Mouse (Mus musculus) forebrain, embryonic 15.5 days (tissue): ENCODE results near the gene Metrn. TPM values are rescaled to one million over a fixed set of nuclear protein-coding genes. Genes with fewer than 3 reads are reported as not detected.

ENCODE experiments used
- ATAC-seq: fragments of 200-750 bp; cut with Nextera tagmentation; replicated peaks from 2 replicates; pipeline ENCODE4 v1.8.0; 2017; ENCODE audit warnings: mild to moderate bottlenecking, moderate TSS enrichment, moderate library complexity
- H3K27ac ChIP-seq: fragments of 300-500 bp; sonication (generic); replicated peaks from 2 replicates; pipeline ENCODE4 v1.5.1; 2015; ENCODE audit warnings: mild to moderate bottlenecking, inconsistent platforms
- H3K27me3 ChIP-seq: fragments of 300-500 bp; sonication (generic); 2 replicates; pipeline ENCODE4 v1.6.1; 2015; ENCODE audit warnings: inconsistent platforms
- H3K36me3 ChIP-seq: fragments of 300-500 bp; sonication (generic); 2 replicates; pipeline ENCODE4 v1.6.1; 2015; ENCODE audit warnings: mild to moderate bottlenecking, inconsistent platforms
- H3K4me1 ChIP-seq: fragments of 300-500 bp; sonication (generic); 2 replicates; pipeline ENCODE4 v1.6.1; 2015; ENCODE audit warnings: inconsistent platforms
- H3K4me2 ChIP-seq: fragments of 300-500 bp; sonication (generic); replicated peaks from 2 replicates; pipeline ENCODE4 v1.6.1; 2015; ENCODE audit warnings: mild to moderate bottlenecking, inconsistent platforms
- H3K4me3 ChIP-seq: fragments of 300-500 bp; sonication (generic); 2 replicates; pipeline ENCODE4 v1.5.1; 2015; ENCODE audit warnings: mild to moderate bottlenecking, inconsistent platforms
- H3K9ac ChIP-seq: fragments of 300-500 bp; sonication (generic); replicated peaks from 2 replicates; pipeline ENCODE4 v1.6.1; 2015; ENCODE audit warnings: mild to moderate bottlenecking, inconsistent platforms
- H3K9me3 ChIP-seq: fragments of 300-500 bp; sonication (generic); 2 replicates; pipeline ENCODE4 v1.6.1; 2016; ENCODE audit warnings: inconsistent platforms
- WGBS: fragments of 180-500 bp; shearing (Covaris S2); methylation state at CpG from one replicate; pipeline ENCODE4 v1.1.7; 2015; ENCODE audit warnings: mixed read lengths; 5-methylcytosine and 5-hydroxymethylcytosine counted together
- polyA plus RNA-seq: library from polyadenylated mRNA; unstranded; fragments of >200 nt; fragmentation: Nextera tagmentation; extraction: Ambion mirVana; gene quantifications from 2 replicates; pipeline ENCODE4 v1.2.1, GENCODE M21; 2015

The Metrn gene
- polyA plus RNA-seq, 1 experiment from 2014 or later: 37.3 TPM

GRCm38 (mm10) chr17:25829558-25830017, 32.7 kb upstream of the Metrn start:
- H3K27ac ChIP-seq: peak overlapping the region; percentile 93
- H3K4me2 ChIP-seq: peak overlapping the region; percentile 79
- 47% methylated on average over 8 of the region's 8 CpGs for WGBS
- H3K4me3 ChIP-seq: peak overlapping the region; percentile 60
- no peaks in the 10 kb centered on the region for H3K27me3 ChIP-seq
- H3K4me1 ChIP-seq: peaks cover 79% of the 10 kb centered on the region
- peak overlapping the region; percentile 75 for H3K9ac ChIP-seq
- no peak for ATAC-seq
- peaks cover 32% of the 10 kb centered on the region for H3K36me3 ChIP-seq
- no peaks in the 10 kb centered on the region for H3K9me3 ChIP-seq

GRCm38 (mm10) chr17:25828712-25829557, 32.0 kb upstream of the Metrn start, which contains the start of gene Jmjd8:
Gene Jmjd8 (plus strand): TSS chr17:25828867.
- H3K4me2 ChIP-seq: peak within 1 kb of the TSS; percentile 79
- peak; percentile 62 for ATAC-seq
- H3K9ac ChIP-seq: peak within 1 kb of the TSS; percentile 75
- no peaks in the 10 kb centered on the region for H3K9me3 ChIP-seq
- H3K4me3 ChIP-seq: peak within 1 kb of the TSS; percentile 60
- WGBS: 2% methylated on average over 32 of the region's 32 CpGs
- peak within 1 kb of the TSS; percentile 93 for H3K27ac ChIP-seq
- no peaks in the 10 kb centered on the region for H3K27me3 ChIP-seq
- H3K4me1 ChIP-seq: peaks cover 79% of the 10 kb centered on the region
- H3K36me3 ChIP-seq: peaks cover 32% of the 10 kb centered on the region

DNA sequence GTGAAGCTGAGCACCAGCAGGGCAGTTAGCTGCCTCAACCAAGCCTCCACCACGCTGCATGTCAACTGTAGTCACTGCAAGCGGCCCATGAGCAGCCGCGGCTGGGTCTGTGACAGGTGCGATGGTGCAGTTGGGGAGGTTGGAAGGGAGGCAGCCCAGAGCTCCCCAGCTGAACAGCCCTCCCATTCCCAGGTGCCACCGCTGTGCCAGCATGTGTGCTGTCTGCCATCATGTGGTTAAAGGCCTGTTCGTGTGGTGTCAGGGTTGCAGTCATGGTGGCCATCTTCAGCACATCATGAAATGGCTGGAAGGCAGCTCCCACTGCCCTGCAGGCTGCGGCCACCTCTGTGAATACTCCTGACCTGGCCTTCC, 31.3 kb upstream of the Metrn start:
- 82% methylated on average over 8 of the region's 8 CpGs for WGBS
- no peaks in the 10 kb centered on the region for H3K9me3 ChIP-seq
- H3K27me3 ChIP-seq: no peaks in the 10 kb centered on the region
- peaks cover 75% of the 10 kb centered on the region for H3K4me1 ChIP-seq
- peak overlapping the region; percentile 60 for H3K4me3 ChIP-seq
- peaks cover 32% of the 10 kb centered on the region for H3K36me3 ChIP-seq
- 0 out of 2 replicates have a peak overlapping the region, but pooled peaks have one; percentile 75 for H3K9ac ChIP-seq
- peak overlapping the region; percentile 79 for H3K4me2 ChIP-seq
- peak; percentile 0; the same call in 1 of the 2 replicates for ATAC-seq
- H3K27ac ChIP-seq: peak overlapping the region; percentile 93

GRCm38 (mm10) chr17:25827546-25828222, 30.7 kb upstream of the Metrn start:
- ATAC-seq: no peak
- Histone ChIP-seq H3K27me3 (no peaks in the 10 kb centered on the region), H3K4me1 (peaks cover 78% of the 10 kb centered on the region), H3K4me2 (peak overlapping the region; percentile 79; the same call in 1 of the 2 replicates), H3K27ac (no peak overlapping the region), H3K9ac (no peak overlapping the region), H3K4me3 (no peak overlapping the region), H3K9me3 (no peaks in the 10 kb centered on the region), H3K36me3 (peaks cover 32% of the 10 kb centered on the region)
- 94% methylated on average over 22 of the region's 22 CpGs for WGBS

DNA sequence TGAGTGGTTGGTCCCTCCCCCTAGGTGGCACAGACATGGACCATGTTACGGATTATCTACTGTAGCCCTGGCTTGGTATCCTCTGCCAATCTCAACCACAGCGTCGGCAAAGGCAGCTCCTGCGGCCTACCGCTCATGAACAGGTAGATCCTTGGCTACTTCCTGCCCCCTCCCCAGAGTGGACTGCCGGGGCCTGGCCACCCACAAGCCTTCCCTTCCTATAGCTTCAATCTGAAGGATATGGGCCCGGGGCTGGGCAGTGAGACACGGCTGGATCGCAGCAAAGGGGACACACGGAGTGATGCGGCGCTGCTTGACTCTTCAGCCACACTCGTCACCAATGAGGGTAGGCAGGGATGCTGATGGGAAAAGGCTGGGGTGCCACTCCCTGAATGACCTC, 30.1 kb upstream of the Metrn start:
- no peak overlapping the region for H3K9ac ChIP-seq
- peaks cover 32% of the 10 kb centered on the region for H3K36me3 ChIP-seq
- ATAC-seq: no peak
- H3K4me3 ChIP-seq: no peak overlapping the region
- no peaks in the 10 kb centered on the region for H3K27me3 ChIP-seq
- peaks cover 76% of the 10 kb centered on the region for H3K4me1 ChIP-seq
- no peak overlapping the region for H3K4me2 ChIP-seq
- WGBS: 94% methylated on average over 13 of the region's 13 CpGs
- no peak overlapping the region for H3K27ac ChIP-seq
- no peaks in the 10 kb centered on the region for H3K9me3 ChIP-seq

GRCm38 (mm10) chr17:25825984-25826570, 29.1 kb upstream of the Metrn start:
- H3K36me3 ChIP-seq: peaks cover 25% of the 10 kb centered on the region
- H3K27me3 ChIP-seq: no peaks in the 10 kb centered on the region
- no peak for ATAC-seq
- no peak overlapping the region for H3K9ac ChIP-seq
- H3K9me3 ChIP-seq: no peaks in the 10 kb centered on the region
- H3K4me2 ChIP-seq: no peak overlapping the region
- no peak overlapping the region for H3K4me3 ChIP-seq
- peaks cover 66% of the 10 kb centered on the region for H3K4me1 ChIP-seq
- no peak overlapping the region for H3K27ac ChIP-seq
- 96% methylated on average over 27 of the region's 27 CpGs for WGBS

GRCm38 (mm10) chr17:25825311-25825710, 28.4 kb upstream of the Metrn start:
- Histone ChIP-seq H3K4me1 (peaks cover 59% of the 10 kb centered on the region), H3K36me3 (peaks cover 18% of the 10 kb centered on the region), H3K27me3 (0 out of 2 replicates have a peak, but pooled peaks cover under 1% of the 10 kb centered on the region), H3K27ac (no peak overlapping the region), H3K4me2 (peak overlapping the region; percentile 88; the same call in 1 of the 2 replicates), H3K4me3 (no peak overlapping the region), H3K9ac (no peak overlapping the region), H3K9me3 (no peaks in the 10 kb centered on the region)
- 90% methylated on average over 6 of the region's 6 CpGs for WGBS
- no peak for ATAC-seq

GRCm38 (mm10) chr17:25824362-25825142, 27.6 kb upstream of the Metrn start:
- Histone ChIP-seq H3K9me3 (no peaks in the 10 kb centered on the region), H3K4me1 (peaks cover 51% of the 10 kb centered on the region), H3K36me3 (peaks cover 17% of the 10 kb centered on the region), H3K4me2 (peak overlapping the region; percentile 88), H3K27ac (no peak overlapping the region), H3K9ac (peak overlapping the region; percentile 68), H3K4me3 (peak overlapping the region; percentile 68), H3K27me3 (peaks cover 8% of the 10 kb centered on the region; the same call in 1 of the 2 replicates)
- no peak for ATAC-seq
- WGBS: 77% methylated on average over 17 of the region's 17 CpGs

DNA sequence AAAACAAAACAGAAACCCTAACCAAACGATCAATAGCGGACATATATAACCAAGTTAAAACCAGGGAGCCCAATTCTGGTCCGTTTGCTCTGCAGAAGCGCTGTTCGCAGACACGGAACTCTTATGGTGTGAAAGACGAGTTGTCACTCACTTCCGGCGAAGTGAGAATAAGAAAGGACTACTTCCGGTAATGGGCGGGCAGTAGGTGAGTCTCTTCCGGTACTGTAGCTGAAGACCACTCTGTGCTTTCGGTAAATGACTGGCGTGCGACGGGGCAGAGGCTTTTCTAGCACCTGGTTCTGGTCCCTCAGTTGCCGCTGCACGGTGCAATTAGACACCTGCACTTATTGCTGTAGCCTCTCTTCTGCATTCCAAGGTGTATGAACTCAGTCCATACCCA, 26.5 kb upstream of the Metrn start, which contains the start of gene Wdr24:
TSS of gene Wdr24 (plus strand) at position 176 of the 400 bp plus-strand sequence.
- H3K9ac ChIP-seq: peak within 1 kb of the TSS; percentile 68
- peak; percentile 73 for ATAC-seq
- H3K27me3 ChIP-seq: peaks cover 15% of the 10 kb centered on the region
- peaks cover 47% of the 10 kb centered on the region for H3K4me1 ChIP-seq
- WGBS: 0% methylated on average over 18 of the region's 18 CpGs
- peak within 1 kb of the TSS; percentile 68 for H3K4me3 ChIP-seq
- H3K27ac ChIP-seq: peak within 1 kb of the TSS; percentile 70
- H3K36me3 ChIP-seq: peaks cover 23% of the 10 kb centered on the region
- no peaks in the 10 kb centered on the region for H3K9me3 ChIP-seq
- peak within 1 kb of the TSS; percentile 88 for H3K4me2 ChIP-seq

DNA sequence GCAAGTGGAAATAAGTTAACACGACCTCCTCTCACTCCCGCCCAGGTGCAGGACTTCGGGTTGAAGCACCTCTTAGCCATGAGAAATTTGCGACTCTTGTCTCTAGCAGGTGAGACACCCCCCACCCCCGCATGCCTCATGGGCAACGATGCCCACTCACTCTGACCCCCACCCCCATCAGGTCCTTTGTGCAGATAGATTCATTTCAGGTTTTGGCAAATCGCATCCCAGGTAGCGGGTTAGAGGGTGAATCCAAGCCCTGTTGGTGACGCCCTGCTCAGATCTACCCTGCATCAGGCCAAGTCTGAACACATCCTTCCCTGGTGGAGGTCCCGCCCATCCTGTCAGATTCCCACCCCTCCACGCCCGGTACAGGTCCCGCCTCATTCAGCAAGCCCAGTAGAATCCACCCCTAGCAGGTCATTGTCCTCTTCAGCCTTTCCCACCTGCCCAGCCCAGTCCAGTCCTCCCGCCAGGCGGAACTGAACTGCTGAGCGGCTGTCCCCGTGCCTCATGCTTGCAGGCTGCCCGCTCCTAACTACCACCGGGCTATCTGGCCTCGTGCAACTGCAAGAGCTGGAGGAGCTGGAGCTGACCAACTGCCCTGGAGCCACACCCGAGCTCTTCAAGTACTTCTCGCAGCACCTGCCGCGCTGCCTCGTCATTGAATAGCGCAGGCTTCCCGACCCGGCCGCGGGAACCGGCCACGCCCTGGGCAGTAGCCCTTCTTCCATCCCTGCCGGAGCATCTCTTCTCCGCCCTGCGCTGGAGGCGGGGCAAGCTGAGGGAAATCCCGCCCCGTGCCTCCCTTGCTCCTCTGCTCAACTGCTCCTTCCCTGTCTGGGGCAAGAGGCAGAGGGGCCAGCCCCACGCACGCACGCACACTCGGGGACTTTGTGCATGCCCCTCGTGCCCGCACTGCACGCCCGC, 22.2 kb upstream of the Metrn start:
- Histone ChIP-seq H3K4me2 (no peak overlapping the region), H3K27me3 (peaks cover 22% of the 10 kb centered on the region), H3K4me3 (no peak overlapping the region), H3K4me1 (peaks cover 13% of the 10 kb centered on the region), H3K27ac (no peak overlapping the region), H3K9me3 (no peaks in the 10 kb centered on the region), H3K9ac (no peak overlapping the region), H3K36me3 (peaks cover 27% of the 10 kb centered on the region)
- WGBS: 10% methylated on average over 46 of the region's 46 CpGs
- no peak for ATAC-seq
